Mouse (Mus musculus): ENCODE measurements around the gene Urod.

DNA sequence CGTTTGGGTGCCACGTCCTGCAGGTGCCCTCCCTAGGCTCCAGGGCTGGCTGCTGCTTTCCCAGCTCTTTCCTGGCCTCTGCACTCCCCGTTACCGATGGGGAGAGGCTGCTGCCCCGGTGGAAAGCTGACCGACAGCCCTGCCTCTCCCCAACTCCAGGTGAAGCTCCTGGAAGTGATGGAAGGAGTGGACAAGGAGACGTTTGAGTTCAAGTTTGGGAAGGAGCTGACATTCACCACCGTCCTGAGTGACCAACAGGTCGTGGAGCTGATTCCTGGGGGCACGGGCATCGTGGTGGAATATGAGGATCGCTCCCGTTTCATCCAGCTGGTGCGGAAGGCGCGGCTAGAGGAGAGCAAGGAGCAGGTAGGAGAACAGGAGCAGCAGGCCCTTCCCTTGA is 7.7 kb upstream of the Urod start:
- TF ChIP-seq CTCF (IDR thresholded peaks at IDR 0.05; ENCODE audit: control insufficient read depth, insufficient read depth, insufficient read length) (no peak), MAX (IDR thresholded peaks at IDR 0.05) (no peak)
